ENCODE assay signal across 11 mouse cellular contexts in genomic region chr7:65011133-65011532, GRCm38 (mm10).
DNase-seq lines count a peak whose midpoint lies in the region; ATAC-seq and TF ChIP-seq lines count a peak whose summit lies in the region.
"Had no signal": no experiment of that assay in that cellular context is flagged by ENCODE, and none has a peak within 500 bp of the region (broad histone marks: within the 10 kb centered on the region; RNA-seq: fewer than 3 reads in every experiment).

No protein-coding gene starts in this region.

- no peak for TF ChIP-seq POLR2A in lung, adult 2 months (IDR thresholded peaks at IDR 0.05; ENCODE audit: borderline replicate concordance, extremely low read depth, low read depth, low read length)

- DNase-seq in lung, postnatal 10 days, result peak; percentile 52
- no peak for DNase-seq in lung, adult 2 months
- peak; percentile 1 for DNase-seq in hindlimb bud, embryonic 11.5 days (ENCODE audit: extremely low spot score, low read depth, low spot score)
- no peak for DNase-seq in stomach, postnatal 0 days (ENCODE audit: low spot score)
- DNase-seq in natural killer cell, adult 2 months (ENCODE audit: low spot score in 2 of 2), result no peak
- DNase-seq in left cerebral cortex, adult 11 months (ENCODE audit: low spot score), result no peak
- DNase-seq: cerebellum, postnatal 25 days; right cerebral cortex, postnatal 25 days had no signal

- peak; percentile 66 for ATAC-seq in forebrain, embryonic 13.5 days
- no peak for ATAC-seq in forebrain, embryonic 12.5 days (ENCODE audit: low FRiP score)
- ATAC-seq in stomach, postnatal 0 days (ENCODE audit: low FRiP score, low TSS enrichment), result peak; percentile 64; the same call in 1 of the 2 replicates

- no peaks in the 10 kb centered on the region; the same call in 1 of the 2 replicates for H3K4me1 ChIP-seq in forebrain, embryonic 13.5 days
- peaks cover 8% of the 10 kb centered on the region for H3K4me1 ChIP-seq in forebrain, embryonic 12.5 days
- no peaks in the 10 kb centered on the region for H3K4me1 ChIP-seq in lung, adult 2 months (ENCODE audit: control insufficient read depth, insufficient read depth, low read length)
- H3K4me1 ChIP-seq in stomach, postnatal 0 days (replicated peaks; ENCODE audit: control insufficient read depth, insufficient read depth), result 0 out of 2 replicates have a peak, but pooled peaks cover 2% of the 10 kb centered on the region

- TF ChIP-seq CTCF in lung, adult 2 months (IDR thresholded peaks at IDR 0.05; ENCODE audit: insufficient read depth, low read length), result no peak
- no peak for TF ChIP-seq CTCF in stomach, postnatal 0 days (IDR thresholded peaks at IDR 0.05; ENCODE audit: low read depth)

- H3K36me3 ChIP-seq in forebrain, embryonic 13.5 days (ENCODE audit: poor library complexity, severe bottlenecking), result no peaks in the 10 kb centered on the region
- no peaks in the 10 kb centered on the region for H3K36me3 ChIP-seq in forebrain, embryonic 12.5 days (replicated peaks)
- no peaks in the 10 kb centered on the region for H3K36me3 ChIP-seq in stomach, postnatal 0 days (ENCODE audit: control insufficient read depth, insufficient read depth, low read length)

- no peak overlapping the region for H3K4me3 ChIP-seq in forebrain, embryonic 13.5 days
- no peak overlapping the region for H3K4me3 ChIP-seq in forebrain, embryonic 12.5 days (replicated peaks)
- H3K4me3 ChIP-seq in lung, adult 2 months (replicated peaks; ENCODE audit: extremely low read depth, low read depth, low read length), result no peak overlapping the region
- H3K4me3 ChIP-seq in stomach, postnatal 0 days (ENCODE audit: low read depth, low read length), result no peak overlapping the region

- no peak overlapping the region for H3K9ac ChIP-seq in forebrain, embryonic 13.5 days
- no peak overlapping the region for H3K9ac ChIP-seq in forebrain, embryonic 12.5 days
- H3K9ac ChIP-seq in stomach, postnatal 0 days (ENCODE audit: low read length), result no peak overlapping the region

- WGBS in forebrain, embryonic 13.5 days, result 22% methylated on average over 6 of the region's 6 CpGs
- WGBS in forebrain, embryonic 12.5 days, result 37% methylated on average over 6 of the region's 6 CpGs
- 51% methylated on average over 6 of the region's 6 CpGs for WGBS in lung, adult 2 months
- WGBS in stomach, postnatal 0 days, result 32% methylated on average over 6 of the region's 6 CpGs

- no peak overlapping the region for H3K4me2 ChIP-seq in forebrain, embryonic 13.5 days
- H3K4me2 ChIP-seq in forebrain, embryonic 12.5 days, result no peak overlapping the region
- H3K4me2 ChIP-seq in stomach, postnatal 0 days (replicated peaks; ENCODE audit: low read depth), result no peak overlapping the region

- TF ChIP-seq EP300 in stomach, postnatal 0 days (optimal IDR thresholded peaks at IDR 0.05), result peak; percentile 54

- no peak overlapping the region for H3K27ac ChIP-seq in forebrain, embryonic 13.5 days
- H3K27ac ChIP-seq in forebrain, embryonic 12.5 days, result no peak overlapping the region
- H3K27ac ChIP-seq in stomach, postnatal 0 days (replicated peaks), result no peak overlapping the region
- H3K27ac ChIP-seq: macrophage had no signal

- no peaks in the 10 kb centered on the region for H3K27me3 ChIP-seq in forebrain, embryonic 13.5 days
- no peaks in the 10 kb centered on the region for H3K27me3 ChIP-seq in forebrain, embryonic 12.5 days
- H3K27me3 ChIP-seq in stomach, postnatal 0 days (ENCODE audit: control insufficient read depth, insufficient read depth, low read length), result no peaks in the 10 kb centered on the region

- H3K9me3 ChIP-seq in forebrain, embryonic 13.5 days (replicated peaks), result no peaks in the 10 kb centered on the region
- H3K9me3 ChIP-seq in forebrain, embryonic 12.5 days, result no peaks in the 10 kb centered on the region
- no peaks in the 10 kb centered on the region for H3K9me3 ChIP-seq in stomach, postnatal 0 days (ENCODE audit: control insufficient read depth, low read length)

Comparison
In these comparisons a context has a peak if more than half of its experiments do, and no peak if none do; other contexts are left out.
1. DNase-seq: peak in lung, postnatal 10 days (single experiment) and hindlimb bud, embryonic 11.5 days (single experiment); none in lung, adult 2 months (single experiment), stomach, postnatal 0 days (single experiment), natural killer cell, adult 2 months (0 of 2) and left cerebral cortex, adult 11 months (single experiment).